Mouse (Mus musculus): ENCODE results near the gene Hamp2.
"Not testable (repeated sequence)": the region's sequence is repeated elsewhere in the genome, so short reads cannot be mapped to it uniquely, and the experiment has no call there.

Hamp2 gene

GRCm38 (mm10) chr7:30924581-30924980 is at the start of gene Hamp2:
Hamp2 (minus strand) TSS chr7:30924681.
- DNase-seq (ENCODE audit: low read depth), result not testable (repeated sequence)

DNA sequence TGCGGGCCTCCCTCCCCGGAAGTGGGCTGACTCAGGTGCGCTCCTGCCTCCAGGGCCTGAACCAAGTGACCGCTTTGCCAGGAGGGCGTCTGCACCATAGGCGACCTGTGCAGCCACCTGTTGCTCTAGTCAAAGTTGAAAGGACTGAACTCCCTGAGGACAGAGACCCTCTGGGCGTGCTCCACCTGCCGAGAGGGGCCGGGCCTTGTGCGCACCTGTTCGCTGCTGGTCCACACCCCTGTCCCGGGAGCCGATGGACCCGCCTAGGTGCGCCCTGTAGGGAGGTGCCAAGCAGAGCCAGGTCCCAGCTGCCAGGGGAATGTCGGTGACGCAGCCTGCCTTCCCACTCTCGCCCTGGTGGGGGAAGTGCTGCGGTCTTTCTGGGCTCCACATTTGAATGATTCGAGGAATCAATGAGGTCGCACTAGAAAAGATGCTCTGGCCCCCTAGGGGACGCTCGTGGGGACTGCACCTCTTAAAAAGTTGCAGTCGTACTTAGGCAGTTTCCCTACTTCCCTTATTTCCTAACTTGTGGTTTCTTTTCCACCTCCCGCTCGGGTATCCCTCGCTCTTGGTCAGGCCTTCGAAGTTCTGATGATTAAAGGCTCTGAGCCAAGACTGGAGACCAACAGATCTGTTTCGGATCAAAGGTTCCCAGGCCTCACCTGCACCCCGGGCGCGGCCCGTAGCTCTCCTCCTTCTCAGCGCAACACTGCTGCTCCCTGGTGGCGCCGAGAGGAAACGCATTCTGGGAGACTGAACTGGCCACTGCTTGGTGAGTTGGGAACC is 49.2 kb upstream of the Hamp2 start, which contains the start of gene Fam187b:
Gene Fam187b, plus strand, starts transcription at position 290 of the 789 bp plus-strand sequence.
- DNase-seq (ENCODE audit: low read depth), result peak; percentile 87

- no peak for DNase-seq (ENCODE audit: low read depth)
Observed at GRCm38 (mm10) chr7:30973251-30973500, 48.7 kb upstream of the Hamp2 start, which contains the start of gene Lsr. Lsr (minus strand) TSS chr7:30973464.

DNA sequence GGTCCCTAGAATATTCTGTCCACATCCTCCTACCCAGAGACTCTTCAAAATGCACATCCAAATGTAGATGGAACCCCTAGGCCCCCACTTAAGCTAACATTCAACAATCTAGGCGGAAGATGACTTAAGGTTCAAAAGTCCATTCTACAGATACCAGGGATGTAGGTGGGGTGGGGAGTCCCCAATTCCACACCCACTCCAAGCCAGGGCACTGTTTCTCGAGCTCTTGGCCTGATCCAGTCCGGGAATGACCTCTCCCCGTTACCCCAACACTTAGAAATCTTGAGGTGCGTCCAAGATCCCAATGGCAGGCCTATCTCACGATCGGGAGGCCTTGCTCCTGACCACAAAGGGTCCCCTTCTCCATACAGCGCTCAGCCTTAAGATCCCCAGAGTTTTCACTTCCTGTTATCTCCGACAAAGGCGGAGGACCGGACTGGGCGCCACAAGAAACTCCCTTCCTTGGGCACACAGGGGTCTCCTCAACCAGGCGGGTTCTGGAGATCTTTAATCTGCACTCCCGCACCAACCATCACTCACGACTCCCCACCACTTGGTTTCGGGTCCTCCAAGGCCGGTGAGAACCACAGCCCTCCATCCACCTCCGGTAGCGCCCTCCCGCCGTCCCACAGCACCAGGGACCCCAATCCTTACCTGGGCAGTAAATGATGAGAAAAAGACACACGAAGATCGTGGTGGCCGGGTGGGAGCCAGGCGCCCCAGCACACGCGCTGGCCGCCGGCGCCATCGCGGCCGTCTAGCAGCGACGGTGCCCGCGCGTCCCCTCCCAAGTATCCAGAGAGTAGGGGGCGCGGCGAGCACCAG is 48.2 kb upstream of the Hamp2 start:
- no peak for DNase-seq (ENCODE audit: low read depth)

DNA sequence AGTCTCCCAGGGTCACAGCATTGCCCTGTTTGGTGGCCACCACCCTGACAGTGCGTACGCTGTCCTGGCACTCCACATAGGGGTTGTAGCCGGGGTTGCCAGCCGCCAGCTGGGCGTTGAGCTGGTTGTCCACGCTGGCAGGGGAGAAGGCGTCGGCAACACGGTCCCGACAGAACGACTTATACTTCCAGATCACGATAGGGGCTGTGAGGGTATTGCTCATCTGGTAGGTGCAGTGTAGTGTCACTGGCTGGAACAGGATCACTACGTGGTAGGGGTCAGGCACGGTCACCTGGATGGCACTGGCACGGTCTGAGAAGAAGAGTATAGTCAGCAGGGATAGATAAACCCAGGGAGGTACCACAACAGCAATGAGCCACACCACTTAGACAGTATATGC is 47.4 kb upstream of the Hamp2 start:
- no peak for DNase-seq (ENCODE audit: low read depth)

- no peak for DNase-seq (ENCODE audit: low read depth)
Observed at GRCm38 (mm10) chr7:30969174-30969573, 44.7 kb upstream of the Hamp2 start.

- DNase-seq (ENCODE audit: low read depth), result no peak
Observed at GRCm38 (mm10) chr7:30968611-30969010, 44.1 kb upstream of the Hamp2 start.

GRCm38 (mm10) chr7:30966657-30967056 is 42.2 kb upstream of the Hamp2 start:
- DNase-seq (ENCODE audit: low read depth), result no peak

GRCm38 (mm10) chr7:30965677-30966076 is 41.2 kb upstream of the Hamp2 start:
- no peak for DNase-seq (ENCODE audit: low read depth)

DNA sequence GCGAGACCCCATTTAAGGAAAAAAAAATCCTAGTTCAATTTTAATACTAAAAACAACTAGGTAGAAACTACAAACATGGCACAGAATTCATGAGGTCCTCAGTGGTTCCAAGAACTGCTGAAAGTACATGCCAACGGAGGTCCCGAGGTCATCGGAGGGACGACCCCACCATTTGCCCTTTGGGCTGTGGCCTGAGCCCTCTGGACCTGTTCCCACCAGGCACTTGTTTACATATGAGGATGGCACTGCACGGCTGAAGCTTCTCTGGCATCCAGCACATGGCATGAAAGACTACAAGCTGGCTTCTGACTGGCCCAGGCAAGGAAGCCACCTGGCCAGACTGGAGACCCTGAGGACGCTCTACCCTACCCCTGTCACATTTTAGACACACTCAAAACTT is 39.9 kb upstream of the Hamp2 start:
- no peak for DNase-seq (ENCODE audit: low read depth)

- DNase-seq (ENCODE audit: low read depth), result no peak
Observed at GRCm38 (mm10) chr7:30962862-30963261, 38.4 kb upstream of the Hamp2 start.

- no peak for DNase-seq (ENCODE audit: low read depth)
Observed at GRCm38 (mm10) chr7:30959786-30960349, 35.4 kb upstream of the Hamp2 start.

- no peak for DNase-seq (ENCODE audit: low read depth)
Observed at GRCm38 (mm10) chr7:30958866-30959487, 34.5 kb upstream of the Hamp2 start.

DNA sequence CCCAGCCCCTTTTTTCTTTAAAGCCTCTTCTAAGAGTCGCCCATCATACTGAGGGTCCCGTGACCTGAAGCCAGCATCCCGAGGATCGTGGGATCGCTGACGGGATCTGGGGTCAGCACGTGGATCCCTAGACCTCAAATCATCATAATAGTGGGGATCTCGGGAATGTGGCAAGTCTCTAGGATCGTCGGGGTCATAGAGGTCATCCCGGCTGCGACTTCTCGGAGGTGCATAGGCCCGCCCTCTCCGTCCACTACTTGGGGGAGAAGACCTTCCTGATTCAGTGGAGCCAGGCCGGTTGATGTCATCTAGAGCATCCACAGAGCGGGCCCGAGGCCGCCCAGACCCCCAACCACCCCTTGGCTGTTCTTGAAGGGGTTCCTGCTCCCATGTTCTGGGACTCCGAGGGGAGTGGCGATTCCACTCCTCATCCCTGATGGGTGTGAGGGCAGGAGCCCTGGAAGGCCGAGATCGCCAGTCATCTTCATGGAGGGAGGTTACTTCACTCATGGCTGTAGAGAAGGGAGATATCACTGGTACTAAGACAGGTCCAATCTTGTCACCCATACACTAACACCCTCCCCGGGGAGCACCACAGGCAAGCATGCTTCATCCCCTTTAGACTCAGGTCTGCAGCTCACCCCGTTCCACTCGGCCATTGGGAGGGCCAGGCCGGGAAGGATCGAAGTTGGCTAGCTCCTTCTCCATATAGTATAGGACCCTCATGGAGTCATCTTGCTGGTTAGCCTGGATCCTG is 33.8 kb upstream of the Hamp2 start:
- DNase-seq (ENCODE audit: low read depth), result no peak

DNA sequence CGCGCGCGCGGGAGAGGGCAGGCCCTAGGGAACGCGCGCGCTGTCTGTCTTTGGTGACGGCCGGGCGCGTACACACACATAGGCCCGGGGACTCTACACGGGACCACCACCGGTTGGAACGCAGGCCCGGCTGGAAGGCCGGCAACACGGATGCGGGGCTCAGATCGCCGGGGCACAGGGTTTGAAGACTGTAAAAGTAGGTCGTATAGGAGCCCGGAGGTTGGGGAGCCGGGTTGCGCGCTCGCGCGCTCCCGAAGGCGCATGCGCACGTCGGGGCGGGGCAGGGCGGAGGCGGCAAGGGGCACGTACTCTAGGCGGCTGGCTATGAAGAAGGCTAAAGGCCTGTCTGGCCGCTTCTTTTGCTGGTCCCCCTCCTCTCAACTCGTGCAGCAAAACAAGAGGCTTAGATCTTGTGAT is 32.9 kb upstream of the Hamp2 start:
- DNase-seq (ENCODE audit: low read depth), result peak; percentile 94

DNA sequence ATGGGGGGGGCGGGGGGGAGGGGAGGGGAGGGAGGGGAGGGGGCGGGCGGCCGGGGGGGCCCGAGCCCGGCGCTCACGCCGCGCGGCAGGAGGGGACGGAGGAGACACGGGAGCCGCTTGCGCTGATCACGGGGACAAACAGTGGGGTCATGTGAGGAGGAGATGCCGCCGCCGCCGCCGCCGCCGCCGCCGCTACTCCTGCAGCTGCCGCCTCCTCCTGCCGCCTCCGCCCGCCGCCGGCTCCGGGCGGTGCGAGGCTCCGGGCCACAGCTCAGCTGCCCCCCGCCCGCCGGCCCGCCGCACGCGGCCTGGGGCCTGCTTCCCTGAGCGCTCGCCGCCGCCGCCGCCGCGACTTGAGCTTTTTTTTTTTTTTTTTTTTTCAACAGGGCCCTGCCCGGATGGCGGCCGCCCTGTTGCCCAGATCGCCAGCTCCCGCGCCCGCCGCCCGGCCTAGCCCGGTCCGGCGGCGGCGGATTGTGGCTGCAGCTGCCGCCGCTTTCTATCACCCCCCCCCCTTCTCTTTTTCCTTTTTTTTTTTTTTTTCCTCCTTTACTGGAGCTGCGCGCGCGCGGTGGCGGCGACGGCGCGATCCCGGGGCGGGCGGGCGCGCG is 32.4 kb upstream of the Hamp2 start, which contains the start of gene Usf2:
Gene Usf2, minus strand, starts transcription at position 48 of the 611 bp plus-strand sequence.
- peak; percentile 86 for DNase-seq (ENCODE audit: low read depth)

GRCm38 (mm10) chr7:30956357-30956751 is 31.9 kb upstream of the Hamp2 start:
- no peak for DNase-seq (ENCODE audit: low read depth)

GRCm38 (mm10) chr7:30955584-30956356 is 31.3 kb upstream of the Hamp2 start:
- peak; percentile 92 for DNase-seq (ENCODE audit: low read depth)

GRCm38 (mm10) chr7:30954971-30955520 is 30.6 kb upstream of the Hamp2 start:
- no peak for DNase-seq (ENCODE audit: low read depth)

DNA sequence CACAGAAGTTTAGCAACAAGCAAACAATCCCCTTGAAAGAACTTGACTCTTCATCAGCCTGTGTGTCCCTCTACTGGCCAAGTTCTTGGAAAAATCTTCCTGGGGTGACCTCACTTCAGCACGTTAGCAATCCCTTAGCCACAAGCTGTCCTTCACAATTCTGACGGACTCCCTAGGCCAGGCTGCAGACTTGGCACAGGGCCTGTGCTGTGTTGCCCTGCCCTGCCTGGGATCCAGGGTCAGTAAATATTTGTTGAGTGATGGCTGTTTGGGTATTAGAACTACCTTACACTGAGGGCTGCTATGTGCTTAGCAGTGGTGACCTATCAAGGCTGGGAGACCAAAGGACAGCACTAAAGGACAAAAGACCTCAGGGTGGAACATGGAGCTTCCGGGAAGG is 29.6 kb upstream of the Hamp2 start:
- DNase-seq (ENCODE audit: low read depth), result no peak
